Mouse (Mus musculus) stomach, adult 2 months (tissue): ENCODE measurements around the gene Nme7. TPM values are rescaled to one million over a fixed set of nuclear protein-coding genes. Genes with fewer than 3 reads are reported as not detected.

Experiments used
- polyA plus RNA-seq: library from polyadenylated mRNA; depleted of rRNA; stranded (reverse); fragments of >200 nt; gene quantifications from 2 replicates; pipeline ENCODE4 v1.2.3, GENCODE M21; 2012; rRNA removed

Nme7 gene
- 2.4 and 3.1 TPM in 2 replicates for polyA plus RNA-seq

DNA sequence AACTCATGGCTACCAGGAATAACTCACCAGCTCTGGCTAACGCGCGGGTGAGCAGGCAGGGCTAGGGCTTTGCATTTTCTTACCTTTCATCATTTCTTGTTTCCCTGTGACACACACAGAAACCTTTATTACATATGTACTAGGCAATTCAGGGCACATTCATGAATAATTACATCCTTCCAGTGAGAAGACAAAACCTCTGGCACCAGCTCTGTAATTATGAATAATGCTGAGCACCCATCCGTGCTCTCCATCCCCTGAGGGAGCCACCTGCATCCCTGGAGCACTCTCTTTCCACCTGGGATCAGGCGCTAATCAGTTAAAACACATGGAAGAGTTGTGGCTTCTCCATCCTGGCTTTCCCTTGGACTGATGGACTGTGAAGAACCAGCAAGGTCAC lies at the start of gene Nme7:
Nme7 (plus strand) TSS at position 301 of the 400 bp plus-strand sequence.

DNA sequence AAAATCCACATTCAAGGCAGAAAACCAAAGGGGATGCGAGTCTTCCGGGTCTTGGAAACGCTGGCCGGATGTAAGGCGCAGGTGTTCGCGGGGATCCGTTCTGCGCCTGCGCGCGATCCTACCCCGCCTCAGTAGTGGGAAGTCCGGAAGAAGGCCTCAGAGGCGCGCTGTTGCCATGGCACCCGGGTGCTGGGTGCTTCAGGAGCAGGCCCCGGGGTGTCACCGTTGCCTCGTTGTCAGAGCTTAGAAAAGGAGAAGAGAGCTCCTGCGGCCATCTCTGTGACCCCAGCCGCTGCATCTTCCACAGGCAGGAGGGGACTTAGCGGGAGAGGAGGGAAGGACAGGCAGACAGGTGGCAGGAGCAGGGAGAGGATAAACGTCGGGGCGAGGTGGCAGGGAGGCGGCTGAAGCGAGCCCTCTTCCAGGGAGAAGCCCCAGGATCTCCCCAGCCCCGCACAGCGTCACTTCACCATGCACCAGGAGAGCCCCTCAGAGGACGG lies 28.4 kb upstream of the Nme7 start, which contains the start of gene Ccdc181:
Ccdc181 (plus strand) TSS at position 131 of the 500 bp plus-strand sequence.

DNA sequence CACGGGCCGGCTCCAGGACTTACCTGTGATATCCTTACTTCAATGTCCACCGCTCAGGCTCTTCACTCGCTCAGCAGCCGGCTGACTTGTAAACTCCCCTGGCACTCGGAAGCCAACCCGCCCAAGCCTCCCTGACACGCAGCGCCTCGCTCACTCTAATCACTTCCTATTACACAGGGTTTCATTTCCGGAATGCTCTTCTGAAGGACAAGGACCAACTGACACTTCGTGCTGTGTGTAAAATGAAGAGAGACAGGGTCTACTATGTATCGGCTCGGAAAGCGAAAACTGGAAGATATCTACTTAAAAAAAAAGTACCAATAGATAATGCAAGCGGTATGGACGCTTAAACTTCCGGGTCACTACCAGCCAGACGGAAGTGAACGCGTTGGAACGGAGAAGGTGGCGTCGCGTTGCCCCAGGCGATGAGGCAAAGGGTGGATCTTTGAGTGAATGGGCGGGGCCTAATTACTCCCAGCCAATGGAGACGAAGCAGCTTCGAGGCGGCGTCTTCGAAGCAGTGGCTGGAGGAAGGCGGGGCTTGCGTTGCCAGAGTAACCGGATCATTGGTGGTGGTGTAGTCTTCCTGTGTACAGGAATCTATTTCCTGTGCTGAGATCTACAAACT lies 3.3 kb downstream of the Nme7 start, which contains the start of gene Blzf1:
Blzf1 (minus strand) TSS at position 366 of the 628 bp plus-strand sequence.

DNA sequence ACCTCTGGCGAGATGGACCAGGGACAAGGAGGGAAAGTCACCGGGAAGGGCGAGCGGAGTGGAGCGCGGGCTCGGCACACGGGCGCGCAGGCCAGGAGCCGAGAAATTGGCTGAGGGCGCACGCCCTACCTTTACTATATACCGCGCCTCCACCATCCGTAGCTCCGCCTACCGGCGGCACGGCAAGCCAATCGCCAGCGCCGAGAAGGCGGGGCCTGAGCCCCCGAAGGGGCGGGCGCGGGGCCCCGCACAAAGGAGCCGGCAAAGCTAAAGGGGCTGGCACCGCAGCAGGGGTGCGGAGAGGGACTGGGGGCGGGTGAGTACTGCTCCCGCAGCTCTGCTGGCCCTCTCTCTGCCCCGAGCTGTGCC lies 154.3 kb downstream of the Nme7 start, which contains the start of gene Atp1b1:
Atp1b1 (minus strand) TSS at position 111 of the 369 bp plus-strand sequence.

Other genes with a start within 250 kb of the Nme7 start
- 0.03 and 0.15 TPM in 2 replicates for gene Sell, start 242.1 kb upstream of the Nme7 start, polyA plus RNA-seq
- gene Selp, start 188.9 kb upstream of the Nme7 start, polyA plus RNA-seq, result 0.46 and 0.48 TPM in 2 replicates
- 0.58 and 0.66 TPM in 2 replicates for gene F5, start 152.3 kb upstream of the Nme7 start, polyA plus RNA-seq
- gene Slc19a2, start 55.1 kb upstream of the Nme7 start, polyA plus RNA-seq, result 7.1 and 10.1 TPM in 2 replicates
- 1.0 and 1.3 TPM in 2 replicates for gene Ccdc181, start 28.5 kb upstream of the Nme7 start, polyA plus RNA-seq
- 0.62 and 0.75 TPM in 2 replicates for gene Blzf1, start 3.4 kb downstream of the Nme7 start, polyA plus RNA-seq
- 96.9 and 110 TPM in 2 replicates for gene Atp1b1, start 154.2 kb downstream of the Nme7 start, polyA plus RNA-seq